Mouse (Mus musculus) thymus, adult 2 months (tissue): ENCODE results near the gene Kdm6b.

ENCODE experiments used
- CTCF ChIP-seq: fragments of 200-500 bp; IDR thresholded peaks from 2 replicates; pipeline ENCODE4 v1.5.1; 2012; ENCODE audit warnings: mild to moderate bottlenecking, control low read depth, low read length, moderate library complexity, borderline replicate concordance; ENCODE audit not compliant: control insufficient read depth, poor library complexity, insufficient read depth; ENCODE audit errors: extremely low read depth
- POLR2A ChIP-seq: fragments of 200-500 bp; IDR thresholded peaks from 2 replicates; pipeline ENCODE4 v1.6.1; 2012; ENCODE audit warnings: mild to moderate bottlenecking, low read length, control low read depth, moderate library complexity; ENCODE audit not compliant: control insufficient read depth, poor library complexity, insufficient read depth; ENCODE audit errors: extremely low read depth

DNA sequence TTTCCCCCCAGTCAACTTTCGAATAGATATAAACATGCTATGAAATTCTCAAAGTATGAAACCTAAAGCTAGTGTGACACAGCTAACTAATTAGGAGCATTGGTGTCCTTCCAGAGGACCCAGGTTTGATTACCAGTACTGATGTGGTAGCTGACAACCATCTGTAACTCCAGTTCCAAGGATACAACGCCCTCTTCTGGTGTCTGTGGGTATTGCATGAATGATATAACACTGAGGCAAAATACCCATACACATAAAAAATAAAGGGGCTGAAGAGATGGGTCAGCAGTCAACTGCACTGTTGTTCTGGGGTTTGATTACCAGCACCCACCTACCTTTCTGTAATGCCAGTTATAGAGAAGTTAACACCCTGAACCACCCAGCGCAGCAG, 40.7 kb downstream of the Kdm6b start:
- no peak for TF ChIP-seq CTCF
- TF ChIP-seq POLR2A: no peak
